ENCODE assay signal across 8 mouse cellular contexts in the genomic region with DNA sequence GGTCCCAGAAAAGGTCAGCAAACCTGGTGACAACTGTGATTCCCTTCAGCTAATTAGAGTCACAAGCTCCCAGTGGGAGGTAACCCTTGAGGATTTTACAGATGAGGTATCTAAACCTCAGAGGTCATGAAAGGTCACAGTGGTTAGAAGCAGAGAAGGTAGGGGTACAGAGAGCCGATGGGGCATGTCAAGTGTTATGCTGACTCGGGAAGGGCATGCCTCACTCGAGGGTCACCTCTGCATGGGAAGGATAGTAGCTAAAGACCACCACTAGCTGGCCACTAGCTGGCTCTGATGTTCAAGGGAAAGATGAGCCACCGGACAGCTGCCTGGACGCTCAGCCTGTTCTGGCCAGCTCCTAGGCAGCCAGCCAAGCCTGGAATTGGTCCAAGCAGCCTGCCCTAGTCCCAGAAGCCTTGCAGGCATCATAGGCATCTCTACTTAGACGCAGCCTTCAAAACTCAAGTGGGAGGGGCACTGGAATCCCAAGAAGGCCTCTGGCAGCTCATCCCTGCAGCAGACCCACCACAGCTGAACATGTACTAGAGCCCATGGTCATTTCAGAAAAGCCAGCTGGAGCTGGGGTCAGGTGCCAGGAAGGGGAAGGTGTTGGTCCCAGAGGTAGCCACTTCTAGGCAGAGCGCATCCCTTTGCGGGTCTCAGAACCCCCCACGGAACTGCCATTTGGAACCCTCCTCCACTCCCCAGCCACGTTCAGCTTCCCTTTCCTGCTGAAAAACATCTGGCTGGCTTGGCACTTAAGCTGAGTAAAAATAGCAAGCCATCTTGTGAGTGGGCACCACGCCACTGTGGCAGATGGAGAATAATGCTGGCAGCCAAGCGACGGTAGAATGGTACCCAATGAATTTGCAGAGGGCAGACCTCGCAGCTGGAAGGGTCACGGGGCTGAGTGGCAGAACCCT.
DNase-seq lines count a peak whose midpoint lies in the region; ATAC-seq and TF ChIP-seq lines count a peak whose summit lies in the region.

No protein-coding gene starts in this region.

- intact Hi-C loops in left cerebral cortex, adult 2 months (cut with DNase I): no loop called here

- TF ChIP-seq CTCF in cortical plate, adult 2 months (IDR thresholded peaks at IDR 0.05; ENCODE audit: extremely low read depth, insufficient read depth, low read length): peak; percentile 14; the same call in 1 of the 2 replicates
- TF ChIP-seq CTCF in left cerebral cortex, adult 2 months (IDR thresholded peaks at IDR 0.05): peak; percentile 33

- H3K4me1 ChIP-seq in cortical plate, adult 2 months (ENCODE audit: control insufficient read depth, insufficient read depth, low read length): no peaks in the 10 kb centered on the region
- H3K4me1 ChIP-seq in intestine, embryonic 15.5 days (replicated peaks): peaks cover 11% of the 10 kb centered on the region
- H3K4me1 ChIP-seq in midbrain, embryonic 12.5 days: peaks cover 13% of the 10 kb centered on the region
- H3K4me1 ChIP-seq in stomach, embryonic 14.5 days (ENCODE audit: control insufficient read depth, insufficient read depth, low read length): peaks cover 8% of the 10 kb centered on the region; the same call in 1 of the 2 replicates

- H3K4me3 ChIP-seq in cortical plate, adult 2 months (ENCODE audit: insufficient read depth, low read length): no peak overlapping the region
- no peak overlapping the region for H3K4me3 ChIP-seq in intestine, embryonic 15.5 days (replicated peaks)
- H3K4me3 ChIP-seq in left cerebral cortex, adult 2 months: no peak overlapping the region
- no peak overlapping the region for H3K4me3 ChIP-seq in midbrain, embryonic 12.5 days
- no peak overlapping the region for H3K4me3 ChIP-seq in stomach, embryonic 14.5 days (ENCODE audit: low read depth, low read length)

- peak; percentile 88 for DNase-seq in adrenal gland, adult 8-10 months
- peak; percentile 85 for DNase-seq in gastrocnemius, postnatal 25 days
- DNase-seq in left cerebral cortex, adult 2 months (ENCODE audit: extremely low spot score in 1 of 2, low spot score in 2 of 2): peak; percentile 72 to 73
- DNase-seq in T-cell, adult 2 months (ENCODE audit: low spot score): no peak

- H3K27ac ChIP-seq in cortical plate, adult 2 months (ENCODE audit: insufficient read depth, low read length): no peak overlapping the region
- peak overlapping the region; percentile 41; the same call in 1 of the 2 replicates for H3K27ac ChIP-seq in intestine, embryonic 15.5 days
- no peak overlapping the region for H3K27ac ChIP-seq in left cerebral cortex, adult 2 months
- no peak overlapping the region for H3K27ac ChIP-seq in midbrain, embryonic 12.5 days (replicated peaks)
- H3K27ac ChIP-seq in stomach, embryonic 14.5 days (ENCODE audit: low read length): no peak overlapping the region

- no peaks in the 10 kb centered on the region for H3K27me3 ChIP-seq in intestine, embryonic 15.5 days (replicated peaks)
- peaks cover 40% of the 10 kb centered on the region for H3K27me3 ChIP-seq in midbrain, embryonic 12.5 days
- no peaks in the 10 kb centered on the region for H3K27me3 ChIP-seq in stomach, embryonic 14.5 days (ENCODE audit: control insufficient read depth, insufficient read depth, low read length)

- WGBS in intestine, embryonic 15.5 days: 41% methylated on average over 15 of the region's 15 CpGs
- 51% methylated on average over 15 of the region's 15 CpGs for WGBS in midbrain, embryonic 12.5 days
- WGBS in stomach, embryonic 14.5 days: 32% methylated on average over 15 of the region's 15 CpGs

- peak; percentile 73 for ATAC-seq in intestine, embryonic 15.5 days
- ATAC-seq in midbrain, embryonic 12.5 days (ENCODE audit: low FRiP score, low read depth): peak; percentile 44; the same call in 1 of the 2 replicates
- ATAC-seq in stomach, embryonic 14.5 days (ENCODE audit: insufficient number of reproducible peaks, insufficient read depth, low FRiP score, low read depth): peak; percentile 69

- no peaks in the 10 kb centered on the region for H3K9me3 ChIP-seq in intestine, embryonic 15.5 days
- H3K9me3 ChIP-seq in midbrain, embryonic 12.5 days: peaks cover 2% of the 10 kb centered on the region; the same call in 1 of the 2 replicates
- H3K9me3 ChIP-seq in stomach, embryonic 14.5 days (ENCODE audit: control insufficient read depth, low read depth, low read length): no peaks in the 10 kb centered on the region

- TF ChIP-seq POLR2A in cortical plate, adult 2 months (IDR thresholded peaks at IDR 0.05; ENCODE audit: extremely low read depth, insufficient read depth, low read length): no peak

- H3K36me3 ChIP-seq in intestine, embryonic 15.5 days: no peaks in the 10 kb centered on the region
- no peaks in the 10 kb centered on the region for H3K36me3 ChIP-seq in midbrain, embryonic 12.5 days
- no peaks in the 10 kb centered on the region for H3K36me3 ChIP-seq in stomach, embryonic 14.5 days (ENCODE audit: control insufficient read depth, insufficient read depth, low read length)

- H3K4me2 ChIP-seq in intestine, embryonic 15.5 days (replicated peaks): no peak overlapping the region
- no peak overlapping the region for H3K4me2 ChIP-seq in midbrain, embryonic 12.5 days (replicated peaks)
- no peak overlapping the region for H3K4me2 ChIP-seq in stomach, embryonic 14.5 days (replicated peaks; ENCODE audit: low read depth, low read length)

- no peak overlapping the region for H3K9ac ChIP-seq in intestine, embryonic 15.5 days
- no peak overlapping the region for H3K9ac ChIP-seq in midbrain, embryonic 12.5 days (replicated peaks)
- H3K9ac ChIP-seq in stomach, embryonic 14.5 days (replicated peaks; ENCODE audit: low read depth, low read length): no peak overlapping the region
